Mouse (Mus musculus) C2C12 (cell line): ENCODE data around the gene Plac1. TPM values are rescaled to one million over a fixed set of nuclear protein-coding genes. Genes with fewer than 3 reads are reported as not detected.
A peak's percentile ranks its signal among the peaks of the same experiment; 100 is the strongest.

Experiments
- H3K27me3 ChIP-seq: one replicate; pipeline ENCODE4 v1.6.1; 2011; ENCODE audit not compliant: control insufficient read depth, insufficient read depth, insufficient read length
- H3K36me3 ChIP-seq: one replicate; pipeline ENCODE4 v1.6.1; 2011; ENCODE audit not compliant: control insufficient read depth, insufficient read depth
- H3K4me3 ChIP-seq: one replicate; pipeline ENCODE4 v1.5.1; 2011; ENCODE audit warnings: mild to moderate bottlenecking, control low read depth; ENCODE audit not compliant: poor library complexity, insufficient read depth, severe bottlenecking
- H3K79me2 ChIP-seq: one replicate; pipeline ENCODE4 v1.6.1; 2011; ENCODE audit not compliant: control insufficient read depth, insufficient read depth
- H3K79me3 ChIP-seq: one replicate; pipeline ENCODE4 v1.6.1; 2011; ENCODE audit warnings: low read depth, control low read depth
- H3ac ChIP-seq: one replicate; pipeline ENCODE3; 2011; ENCODE audit warnings: low read depth; ENCODE audit not compliant: control insufficient read depth, insufficient read length
- CEBPB ChIP-seq: IDR thresholded peaks from one replicate; pipeline ENCODE4 v1.6.1; 2011; ENCODE audit warnings: low read depth, mild to moderate bottlenecking, control low read depth, moderate library complexity
- CTCF ChIP-seq: IDR thresholded peaks from one replicate; pipeline ENCODE4 v1.5.1; 2011; ENCODE audit not compliant: control insufficient read depth, insufficient read depth, insufficient read length
- FOSL1 ChIP-seq: IDR thresholded peaks from one replicate; pipeline ENCODE4 v1.8.0; 2011; ENCODE audit warnings: mild to moderate bottlenecking, low read length; ENCODE audit not compliant: poor library complexity, insufficient read depth, severe bottlenecking
- MAX ChIP-seq: IDR thresholded peaks from one replicate; pipeline ENCODE4 v1.6.1; 2011; ENCODE audit warnings: mild to moderate bottlenecking, control low read depth
- MYOD1 ChIP-seq: IDR thresholded peaks from one replicate; pipeline ENCODE4 v1.6.1; 2011; ENCODE audit warnings: low read depth; ENCODE audit not compliant: control insufficient read depth, insufficient read length
- MYOG ChIP-seq: IDR thresholded peaks from one replicate; pipeline ENCODE4 v1.6.1; 2011; ENCODE audit not compliant: control insufficient read depth, insufficient read length; ENCODE audit errors: extremely low read depth
- USF1 ChIP-seq: IDR thresholded peaks from one replicate; pipeline ENCODE4 v1.6.1; 2011; ENCODE audit warnings: low read depth, mild to moderate bottlenecking, control low read depth, moderate library complexity
- polyA plus RNA-seq: library from polyadenylated mRNA; unstranded; fragments of >200 nt; fragmentation: generic; extraction: Trizol; gene quantifications from one replicate; pipeline ENCODE4 v1.2.1, GENCODE M21; 2012; ENCODE audit warnings: missing spikeins

Plac1 gene
- polyA plus RNA-seq, 1 experiment: 0.48 TPM

GRCm38 (mm10) chrX:53056627-53057026, 183.3 kb downstream of the Plac1 start:
- Histone ChIP-seq H3ac (peak overlapping the region; percentile 91), H3K79me3 (peaks cover 5% of the 10 kb centered on the region), H3K27me3 (no peaks in the 10 kb centered on the region), H3K36me3 (peaks cover 14% of the 10 kb centered on the region), H3K4me3 (peak overlapping the region; percentile 50), H3K79me2 (peaks cover 10% of the 10 kb centered on the region)
- TF ChIP-seq USF1: no peak
- TF ChIP-seq MAX: no peak
- TF ChIP-seq CEBPB: no peak
- TF ChIP-seq MYOD1: no peak
- no peak for TF ChIP-seq CTCF
- no peak for TF ChIP-seq FOSL1
- no peak for TF ChIP-seq MYOG

- no peak for TF ChIP-seq USF1
- TF ChIP-seq MAX: no peak
- no peak for TF ChIP-seq MYOD1
- no peak for TF ChIP-seq CEBPB
- no peak for TF ChIP-seq MYOG
- TF ChIP-seq FOSL1: no peak
- no peak for TF ChIP-seq CTCF
- Histone ChIP-seq H3K27me3 (no peaks in the 10 kb centered on the region), H3K4me3 (peak overlapping the region; percentile 50), H3K36me3 (peaks cover 14% of the 10 kb centered on the region), H3K79me2 (peaks cover 10% of the 10 kb centered on the region), H3ac (no peak overlapping the region), H3K79me3 (peaks cover 5% of the 10 kb centered on the region)
These were observed 184.1 kb downstream of the Plac1 start for GRCm38 (mm10) chrX:53055771-53056170.

GRCm38 (mm10) chrX:53053885-53054284, 186.0 kb downstream of the Plac1 start:
- Histone ChIP-seq H3K79me3 (peaks cover 5% of the 10 kb centered on the region), H3ac (no peak overlapping the region), H3K36me3 (peaks cover 14% of the 10 kb centered on the region), H3K4me3 (no peak overlapping the region), H3K79me2 (peaks cover 10% of the 10 kb centered on the region), H3K27me3 (no peaks in the 10 kb centered on the region)
- TF ChIP-seq FOSL1 (no peak), MYOG (no peak), CTCF (no peak), USF1 (no peak), MAX (no peak), CEBPB (no peak), MYOD1 (no peak)

DNA sequence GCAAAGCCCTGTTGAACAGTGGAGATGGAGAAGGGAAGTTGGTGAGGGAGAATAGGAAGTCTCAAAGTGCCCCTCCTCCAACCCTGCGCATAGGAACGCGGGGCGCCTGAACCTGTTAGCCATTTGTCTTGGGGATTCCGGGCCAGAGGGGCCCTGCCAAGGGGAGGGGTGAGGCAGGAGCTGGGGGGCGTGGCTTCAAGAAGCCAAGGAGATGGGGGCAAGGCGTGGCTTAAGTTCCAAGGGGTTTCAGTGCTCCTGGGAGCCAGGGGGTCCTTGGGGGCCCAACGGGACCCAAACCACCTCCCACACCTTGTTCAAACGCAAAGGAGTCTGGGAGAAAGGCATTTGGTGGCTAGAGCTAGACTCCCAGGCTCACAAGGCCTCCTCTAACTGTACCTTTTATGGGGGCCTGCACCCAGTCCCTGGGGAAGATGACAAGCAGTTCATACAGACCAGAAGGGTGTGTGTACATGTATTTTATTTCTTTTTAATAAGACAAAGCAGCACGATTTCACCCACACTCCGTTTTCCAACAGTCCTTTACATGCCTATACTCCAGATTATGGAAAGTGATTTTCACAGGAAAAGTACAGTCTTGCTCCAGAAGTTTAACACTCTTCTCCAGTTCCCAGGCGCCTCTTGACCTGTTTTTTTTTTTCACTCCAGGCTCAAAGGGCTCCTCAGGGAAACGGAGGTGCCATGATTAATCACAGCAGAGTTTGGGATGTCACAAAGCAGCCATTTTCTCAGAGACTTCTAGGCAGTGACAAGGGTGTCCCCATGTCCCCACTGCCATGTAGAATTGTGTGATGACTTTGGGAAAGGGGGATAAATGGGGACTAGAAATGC, 187.0 kb downstream of the Plac1 start:
- H3K4me3 ChIP-seq: no peak overlapping the region
- H3K79me2 ChIP-seq: peaks cover 10% of the 10 kb centered on the region
- H3K79me3 ChIP-seq: peaks cover 5% of the 10 kb centered on the region
- peaks cover 14% of the 10 kb centered on the region for H3K36me3 ChIP-seq
- H3K27me3 ChIP-seq: no peaks in the 10 kb centered on the region
- TF ChIP-seq CTCF (no peak), MYOD1 (no peak), MAX (no peak), CEBPB (no peak), USF1 (no peak), MYOG (no peak), FOSL1 (no peak)
- no peak overlapping the region for H3ac ChIP-seq

- H3K36me3 ChIP-seq: peaks cover 14% of the 10 kb centered on the region
- TF ChIP-seq MAX (no peak), MYOD1 (no peak)
- no peak overlapping the region for H3ac ChIP-seq
- peaks cover 5% of the 10 kb centered on the region for H3K79me2 ChIP-seq
- H3K79me3 ChIP-seq: peaks cover 2% of the 10 kb centered on the region
- no peaks in the 10 kb centered on the region for H3K27me3 ChIP-seq
- H3K4me3 ChIP-seq: no peak overlapping the region
These were observed 189.6 kb downstream of the Plac1 start for GRCm38 (mm10) chrX:53050353-53050752.

GRCm38 (mm10) chrX:53049196-53049595, 190.7 kb downstream of the Plac1 start:
- no peak overlapping the region for H3ac ChIP-seq
- TF ChIP-seq MYOD1: no peak
- TF ChIP-seq CTCF: no peak
- no peak for TF ChIP-seq FOSL1
- TF ChIP-seq MYOG: no peak
- TF ChIP-seq CEBPB: no peak
- TF ChIP-seq MAX: no peak
- no peak for TF ChIP-seq USF1
- no peaks in the 10 kb centered on the region for H3K79me3 ChIP-seq
- H3K27me3 ChIP-seq: no peaks in the 10 kb centered on the region
- no peaks in the 10 kb centered on the region for H3K79me2 ChIP-seq
- H3K4me3 ChIP-seq: no peak overlapping the region
- H3K36me3 ChIP-seq: peaks cover 2% of the 10 kb centered on the region
